Mouse (Mus musculus): ENCODE results near the gene Ssmem1. TPM values are rescaled to one million over a fixed set of nuclear protein-coding genes. Genes with fewer than 3 reads are reported as not detected.

Gene Ssmem1
- polyA plus RNA-seq (2015; fragmentation: Nextera tagmentation; extraction: Ambion mirVana): not detected in 2 replicates

- ATAC-seq (ENCODE audit: low FRiP score): peak; percentile 98
- WGBS: under 1% methylated on average over 37 of the region's 37 CpGs
- H3K9ac ChIP-seq (replicated peaks): peak within 1 kb of the TSS; percentile 68
- no peaks in the 10 kb centered on the region for H3K27me3 ChIP-seq (replicated peaks)
- H3K4me3 ChIP-seq (replicated peaks): peak within 1 kb of the TSS; percentile 58
- peaks cover 4% of the 10 kb centered on the region; the same call in 1 of the 2 replicates for H3K36me3 ChIP-seq
- peak within 1 kb of the TSS; percentile 96 for H3K27ac ChIP-seq (replicated peaks)
- H3K4me2 ChIP-seq: peak within 1 kb of the TSS; percentile 72
- peaks cover 7% of the 10 kb centered on the region for H3K4me1 ChIP-seq
- H3K9me3 ChIP-seq (replicated peaks): no peaks in the 10 kb centered on the region
Measured at GRCm38 (mm10) chr6:30509265-30510239, at the start of gene Ssmem1, which contains the start of gene Tmem209. Ssmem1 (plus strand) TSS chr6:30509849. Tmem209 (minus strand) TSS chr6:30509783.

DNA sequence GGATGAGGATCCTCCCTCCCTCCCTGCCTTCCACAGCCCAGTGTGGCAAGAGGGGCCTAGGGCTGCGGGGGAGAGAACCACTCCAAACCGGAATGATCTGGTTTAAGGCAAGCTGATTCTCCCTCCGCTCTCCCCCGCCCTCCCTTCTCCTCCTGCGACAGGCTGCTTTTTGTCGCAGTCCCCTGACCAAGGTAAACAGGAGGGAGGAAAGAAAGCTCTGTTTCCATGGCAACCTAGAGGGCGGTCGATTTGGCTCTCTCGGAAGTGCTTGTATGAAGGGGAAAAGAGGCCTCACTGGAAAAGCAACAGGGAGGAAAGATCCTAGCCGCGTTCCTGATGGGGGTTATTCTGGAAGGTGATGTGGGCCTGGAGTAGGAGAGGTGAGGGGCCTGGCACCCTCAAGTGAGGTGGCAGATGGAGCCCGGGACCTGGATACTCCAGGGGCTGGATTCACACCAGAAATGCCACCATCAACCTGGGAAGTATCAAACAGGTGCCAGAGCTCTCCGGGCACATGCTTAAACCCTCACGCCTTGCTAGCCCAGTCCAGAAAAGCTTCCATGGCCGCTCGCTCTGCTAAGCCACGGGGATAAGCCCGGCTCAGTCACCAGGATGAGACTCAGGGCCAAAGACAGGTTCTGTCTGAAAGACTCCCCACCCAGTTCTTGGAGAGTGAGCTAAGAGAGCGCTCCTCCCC, 48.8 kb upstream of the Ssmem1 start:
- Histone ChIP-seq H3K36me3 (no peaks in the 10 kb centered on the region), H3K4me3 (replicated peaks) (no peak overlapping the region), H3K4me2 (peak overlapping the region; percentile 66), H3K27me3 (replicated peaks) (no peaks in the 10 kb centered on the region), H3K9ac (replicated peaks) (peak overlapping the region; percentile 31; the same call in 1 of the 2 replicates), H3K27ac (replicated peaks) (peak overlapping the region; percentile 94), H3K4me1 (peaks cover 40% of the 10 kb centered on the region), H3K9me3 (replicated peaks) (no peaks in the 10 kb centered on the region)
- ATAC-seq (ENCODE audit: low FRiP score): peak; percentile 94
- 16% methylated on average over 19 of the region's 19 CpGs for WGBS

GRCm38 (mm10) chr6:30461755-30462344, 47.8 kb upstream of the Ssmem1 start:
- H3K27me3 ChIP-seq (replicated peaks): no peaks in the 10 kb centered on the region
- H3K4me1 ChIP-seq: peaks cover 40% of the 10 kb centered on the region
- peak overlapping the region; percentile 94 for H3K27ac ChIP-seq (replicated peaks)
- 91% methylated on average over 12 of the region's 13 CpGs for WGBS
- no peak overlapping the region for H3K4me2 ChIP-seq
- no peak overlapping the region for H3K4me3 ChIP-seq (replicated peaks)
- ATAC-seq (ENCODE audit: low FRiP score): no peak
- no peak overlapping the region for H3K9ac ChIP-seq (replicated peaks)
- no peaks in the 10 kb centered on the region for H3K36me3 ChIP-seq
- H3K9me3 ChIP-seq (replicated peaks): no peaks in the 10 kb centered on the region

DNA sequence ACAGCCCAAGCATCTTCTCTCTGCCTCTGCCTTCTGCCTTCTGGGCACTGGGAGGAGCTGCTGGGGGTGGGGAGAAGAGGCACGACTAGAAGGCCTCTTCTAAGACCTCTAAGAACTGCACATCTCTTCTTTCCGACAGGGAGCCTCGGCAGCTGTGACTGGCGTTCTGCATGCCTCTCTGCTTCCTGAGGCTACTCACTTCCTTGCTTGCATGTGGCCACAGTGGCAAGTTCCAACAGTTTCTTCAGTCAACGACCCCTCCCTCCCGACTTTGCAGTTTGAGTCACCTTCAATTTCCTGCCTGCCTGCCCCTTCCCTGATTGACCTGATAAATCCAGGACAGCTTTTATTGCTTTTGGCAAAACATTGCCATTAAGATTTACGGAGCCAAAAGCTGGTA, 46.8 kb upstream of the Ssmem1 start:
- no peak overlapping the region for H3K4me2 ChIP-seq
- peak overlapping the region; percentile 20; the same call in 1 of the 2 replicates for H3K27ac ChIP-seq (replicated peaks)
- peaks cover 40% of the 10 kb centered on the region for H3K4me1 ChIP-seq
- no peak overlapping the region for H3K9ac ChIP-seq (replicated peaks)
- H3K27me3 ChIP-seq (replicated peaks): no peaks in the 10 kb centered on the region
- WGBS: 43% methylated on average over 7 of the region's 7 CpGs
- no peak for ATAC-seq (ENCODE audit: low FRiP score)
- no peaks in the 10 kb centered on the region for H3K36me3 ChIP-seq
- H3K4me3 ChIP-seq (replicated peaks): no peak overlapping the region
- H3K9me3 ChIP-seq (replicated peaks): no peaks in the 10 kb centered on the region

DNA sequence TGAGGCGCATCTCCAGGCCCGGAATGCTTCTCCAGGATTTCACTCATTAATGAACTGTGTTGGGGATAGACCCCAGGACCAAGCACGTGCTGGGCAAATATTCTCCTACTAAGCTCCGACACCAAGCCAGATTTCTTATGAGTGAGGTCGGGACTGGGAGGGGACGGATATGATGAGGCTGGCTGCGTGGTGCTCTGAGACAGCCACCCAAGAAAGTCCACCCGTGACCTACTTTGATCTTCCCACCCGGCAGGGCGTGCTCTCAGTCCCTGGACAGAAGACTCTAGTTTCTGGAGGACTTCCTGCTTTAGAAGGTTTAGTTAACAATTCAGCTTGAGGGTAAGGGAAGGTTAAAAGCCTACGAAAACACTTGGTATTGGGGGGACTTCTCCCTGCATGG, 44.1 kb upstream of the Ssmem1 start:
- no peak overlapping the region for H3K27ac ChIP-seq (replicated peaks)
- H3K4me2 ChIP-seq: no peak overlapping the region
- H3K36me3 ChIP-seq: no peaks in the 10 kb centered on the region
- ATAC-seq (ENCODE audit: low FRiP score): no peak
- peaks cover 34% of the 10 kb centered on the region for H3K4me1 ChIP-seq
- 90% methylated on average over 11 of the region's 11 CpGs for whole genome bisulfite sequencing
- H3K27me3 ChIP-seq (replicated peaks): no peaks in the 10 kb centered on the region
- no peaks in the 10 kb centered on the region for H3K9me3 ChIP-seq (replicated peaks)
- no peak overlapping the region for H3K9ac ChIP-seq (replicated peaks)
- no peak overlapping the region for H3K4me3 ChIP-seq (replicated peaks)

DNA sequence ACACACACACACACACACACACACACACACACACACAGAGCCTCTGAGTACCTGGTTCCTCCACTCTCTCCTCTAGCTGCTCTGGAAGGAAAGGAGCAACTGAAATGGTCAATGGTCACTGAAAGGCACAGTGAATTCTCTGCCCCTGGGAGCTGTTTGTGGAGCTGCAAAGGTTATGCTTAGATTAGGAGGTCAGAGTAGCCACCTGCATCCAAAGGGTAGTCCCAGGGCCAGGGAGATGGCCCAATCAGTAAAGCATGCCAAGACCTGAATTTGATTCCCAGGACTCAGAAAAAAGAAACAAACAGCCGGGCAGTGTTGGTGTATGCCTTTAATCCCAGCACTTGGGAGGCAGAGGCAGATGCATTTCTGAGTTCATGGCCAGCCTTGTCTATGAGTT, 41.6 kb upstream of the Ssmem1 start:
- no peak overlapping the region for H3K9ac ChIP-seq (replicated peaks)
- H3K4me1 ChIP-seq: peaks cover 13% of the 10 kb centered on the region
- H3K9me3 ChIP-seq (replicated peaks): no peaks in the 10 kb centered on the region
- H3K27ac ChIP-seq (replicated peaks): peak overlapping the region; percentile 66
- ATAC-seq (ENCODE audit: low FRiP score): no peak
- WGBS: 82% methylated on average over 1 of the region's 1 CpGs
- H3K36me3 ChIP-seq: no peaks in the 10 kb centered on the region
- no peaks in the 10 kb centered on the region for H3K27me3 ChIP-seq (replicated peaks)
- no peak overlapping the region for H3K4me3 ChIP-seq (replicated peaks)
- H3K4me2 ChIP-seq: no peak overlapping the region

DNA sequence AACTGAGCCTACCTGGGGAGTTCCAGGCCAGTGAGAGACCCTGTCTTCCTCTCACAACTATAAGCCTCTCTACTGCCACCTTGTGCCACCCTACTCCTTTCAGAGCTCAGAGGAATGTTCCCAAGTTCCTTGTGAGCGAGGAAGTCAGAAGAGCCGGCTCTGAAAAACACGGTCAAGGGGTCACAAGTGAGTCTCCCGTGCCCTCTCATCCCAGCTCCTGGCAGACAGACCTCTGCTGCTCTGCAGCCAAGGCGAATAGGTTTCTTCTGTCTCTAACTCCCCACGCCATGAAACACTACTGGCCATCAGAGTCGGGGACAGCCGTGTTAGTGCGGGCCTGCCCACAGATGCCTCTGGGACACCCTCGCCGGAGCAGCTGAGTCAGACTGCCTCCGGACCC, 41.0 kb upstream of the Ssmem1 start:
- Histone ChIP-seq H3K4me2 (no peak overlapping the region), H3K36me3 (no peaks in the 10 kb centered on the region), H3K27ac (replicated peaks) (peak overlapping the region; percentile 25), H3K27me3 (replicated peaks) (no peaks in the 10 kb centered on the region), H3K9me3 (replicated peaks) (no peaks in the 10 kb centered on the region), H3K4me3 (replicated peaks) (no peak overlapping the region), H3K4me1 (peaks cover 13% of the 10 kb centered on the region), H3K9ac (replicated peaks) (no peak overlapping the region)
- no peak for ATAC-seq (ENCODE audit: low FRiP score)
- 59% methylated on average over 12 of the region's 12 CpGs for WGBS

GRCm38 (mm10) chr6:30469370-30469769, 40.3 kb upstream of the Ssmem1 start:
- Histone ChIP-seq H3K9ac (replicated peaks) (no peak overlapping the region), H3K4me1 (peaks cover 13% of the 10 kb centered on the region), H3K4me2 (no peak overlapping the region), H3K9me3 (replicated peaks) (no peaks in the 10 kb centered on the region), H3K4me3 (replicated peaks) (no peak overlapping the region), H3K36me3 (no peaks in the 10 kb centered on the region), H3K27ac (replicated peaks) (peak overlapping the region; percentile 25; the same call in 1 of the 2 replicates), H3K27me3 (replicated peaks) (no peaks in the 10 kb centered on the region)
- WGBS: 41% methylated on average over 12 of the region's 12 CpGs
- ATAC-seq (ENCODE audit: low FRiP score): peak; percentile 43; the same call in 1 of the 2 replicates

DNA sequence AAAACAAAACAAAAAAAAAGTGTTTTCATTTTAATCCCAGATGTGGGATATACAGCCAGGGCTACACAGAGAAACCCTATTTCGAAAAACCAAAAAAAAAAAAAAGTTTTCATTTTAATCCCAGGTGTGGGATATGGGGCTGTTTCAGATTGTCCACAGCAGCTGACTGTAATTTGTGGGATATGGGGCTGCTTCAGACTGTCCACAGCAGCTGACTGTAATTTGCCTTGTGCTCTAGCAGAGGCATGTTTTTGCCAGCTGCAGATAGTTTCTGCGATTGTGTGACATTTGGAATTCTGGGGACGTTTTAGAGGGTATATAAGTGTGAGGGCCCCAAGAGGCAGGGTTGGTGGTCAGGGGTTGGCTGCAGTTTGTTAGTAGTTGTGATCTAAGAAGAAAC, 37.9 kb upstream of the Ssmem1 start:
- Histone ChIP-seq H3K9me3 (replicated peaks) (no peaks in the 10 kb centered on the region), H3K27ac (replicated peaks) (no peak overlapping the region), H3K36me3 (no peaks in the 10 kb centered on the region), H3K9ac (replicated peaks) (no peak overlapping the region), H3K4me2 (no peak overlapping the region), H3K27me3 (replicated peaks) (no peaks in the 10 kb centered on the region), H3K4me3 (replicated peaks) (no peak overlapping the region), H3K4me1 (peaks cover 13% of the 10 kb centered on the region)
- 83% methylated on average over 3 of the region's 3 CpGs for WGBS
- ATAC-seq (ENCODE audit: low FRiP score): no peak

- H3K4me2 ChIP-seq: no peak overlapping the region
- no peak overlapping the region for H3K4me3 ChIP-seq (replicated peaks)
- 70% methylated on average over 10 of the region's 10 CpGs for WGBS
- no peaks in the 10 kb centered on the region for H3K9me3 ChIP-seq (replicated peaks)
- H3K27ac ChIP-seq (replicated peaks): no peak overlapping the region; the same call in 1 of the 2 replicates
- no peaks in the 10 kb centered on the region for H3K36me3 ChIP-seq
- ATAC-seq (ENCODE audit: low FRiP score): no peak
- no peak overlapping the region for H3K9ac ChIP-seq (replicated peaks)
- no peaks in the 10 kb centered on the region for H3K27me3 ChIP-seq (replicated peaks)
- 0 out of 2 replicates have a peak, but pooled peaks cover 5% of the 10 kb centered on the region for H3K4me1 ChIP-seq
Measured at GRCm38 (mm10) chr6:30476025-30476765, 33.5 kb upstream of the Ssmem1 start.

DNA sequence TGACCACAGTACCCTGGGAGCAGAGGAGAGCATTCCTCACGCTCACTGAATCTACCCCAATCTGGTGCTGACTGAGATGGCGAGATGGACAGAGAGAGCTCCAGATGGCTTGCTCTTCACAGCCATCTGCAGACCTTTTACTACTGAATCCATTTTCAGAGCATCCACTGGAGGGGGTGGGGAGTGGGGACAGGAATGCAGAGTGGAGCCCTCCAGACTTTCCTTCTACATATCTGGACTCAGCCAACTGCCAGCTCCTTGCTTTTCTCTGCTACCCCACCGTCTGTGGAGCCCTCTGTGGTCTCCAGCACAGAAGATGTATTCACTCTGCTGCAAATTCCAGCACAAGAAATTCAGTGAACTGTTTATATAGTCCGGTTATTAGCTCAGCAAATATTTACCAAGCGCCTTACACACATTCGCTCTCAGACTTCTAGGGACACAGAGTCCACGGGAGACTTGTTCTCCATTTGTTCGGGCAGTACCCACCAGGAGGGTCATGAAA, 32.4 kb upstream of the Ssmem1 start:
- Histone ChIP-seq H3K9me3 (replicated peaks) (no peaks in the 10 kb centered on the region), H3K9ac (replicated peaks) (no peak overlapping the region), H3K4me2 (no peak overlapping the region), H3K27ac (replicated peaks) (no peak overlapping the region), H3K36me3 (no peaks in the 10 kb centered on the region), H3K4me3 (replicated peaks) (no peak overlapping the region), H3K27me3 (replicated peaks) (no peaks in the 10 kb centered on the region), H3K4me1 (0 out of 2 replicates have a peak, but pooled peaks cover 5% of the 10 kb centered on the region)
- no peak for ATAC-seq (ENCODE audit: low FRiP score)
- 82% methylated on average over 8 of the region's 8 CpGs for WGBS

All from neural tube, embryonic 15.5 days (tissue).